In genomic region chr14:51082599-51083581, GRCm38 (mm10) we compare ENCODE assay signal across 8 mouse cellular contexts. TPM values are rescaled to one million over a fixed set of nuclear protein-coding genes. Genes with fewer than 3 reads are reported as not detected.
DNase-seq lines count a peak whose midpoint lies in the region; ATAC-seq and TF ChIP-seq lines count a peak whose summit lies in the region.

No protein-coding gene starts in this region.

- peak overlapping the region; percentile 50 for H3K4me3 ChIP-seq in forebrain, postnatal 0 days (ENCODE audit: low read depth, low read length)
- H3K4me3 ChIP-seq in hindbrain, embryonic 15.5 days = peak overlapping the region; percentile 57
- H3K4me3 ChIP-seq in limb, embryonic 10.5 days = peak overlapping the region; percentile 63

- H3K27me3 ChIP-seq in forebrain, postnatal 0 days (ENCODE audit: insufficient read depth, low read length) = no peaks in the 10 kb centered on the region; the same call in 1 of the 2 replicates
- peaks cover 14% of the 10 kb centered on the region for H3K27me3 ChIP-seq in hindbrain, embryonic 15.5 days
- peaks cover 3% of the 10 kb centered on the region; the same call in 1 of the 2 replicates for H3K27me3 ChIP-seq in limb, embryonic 10.5 days (ENCODE audit: low read depth, poor library complexity, severe bottlenecking)

- no peaks in the 10 kb centered on the region for H3K4me1 ChIP-seq in forebrain, postnatal 0 days (ENCODE audit: insufficient read depth)
- H3K4me1 ChIP-seq in hindbrain, embryonic 15.5 days (replicated peaks) = peaks cover 13% of the 10 kb centered on the region
- peaks cover 11% of the 10 kb centered on the region; the same call in 1 of the 2 replicates for H3K4me1 ChIP-seq in limb, embryonic 10.5 days

- H3K36me3 ChIP-seq in forebrain, postnatal 0 days (ENCODE audit: insufficient read depth) = no peaks in the 10 kb centered on the region
- H3K36me3 ChIP-seq in hindbrain, embryonic 15.5 days = no peaks in the 10 kb centered on the region
- no peaks in the 10 kb centered on the region for H3K36me3 ChIP-seq in limb, embryonic 10.5 days

- H3K27ac ChIP-seq in forebrain, postnatal 0 days (ENCODE audit: low read depth, low read length) = no peak overlapping the region
- H3K27ac ChIP-seq in hindbrain, embryonic 15.5 days (replicated peaks) = no peak overlapping the region; the same call in 1 of the 2 replicates
- H3K27ac ChIP-seq in limb, embryonic 10.5 days = peak overlapping the region; percentile 3; the same call in 1 of the 2 replicates

- H3K4me2 ChIP-seq in forebrain, postnatal 0 days (ENCODE audit: low read depth) = peak overlapping the region; percentile 82
- H3K4me2 ChIP-seq in hindbrain, embryonic 15.5 days = peak overlapping the region; percentile 93

- no peak for TF ChIP-seq CTCF in forebrain, postnatal 0 days (IDR thresholded peaks at IDR 0.05; ENCODE audit: low read depth)

- peak overlapping the region; percentile 54 for H3K9ac ChIP-seq in forebrain, postnatal 0 days
- peak overlapping the region; percentile 57 for H3K9ac ChIP-seq in hindbrain, embryonic 15.5 days

- DNase-seq in layer of hippocampus, adult 18-20 months (ENCODE audit: low spot score in 2 of 2) = peak; percentile 59 to 84
- DNase-seq in layer of hippocampus, adult 9-10 months (ENCODE audit: low spot score) = no peak
- peak; percentile 52 for DNase-seq in cerebellum, adult 11 months
- peak; percentile 64 for DNase-seq in forebrain, postnatal 0 days
- DNase-seq in limb, embryonic 10.5 days (ENCODE audit: low spot score) = peak; percentile 70
- peak; percentile 75 for DNase-seq in mesoderm, embryonic 11.5 days (ENCODE audit: low read depth, low spot score)
- DNase-seq in spleen, postnatal 14 days (ENCODE audit: low spot score in 2 of 2) = peak; percentile 25 to 50

- no peaks in the 10 kb centered on the region for H3K9me3 ChIP-seq in forebrain, postnatal 0 days (ENCODE audit: low read length)
- no peaks in the 10 kb centered on the region for H3K9me3 ChIP-seq in hindbrain, embryonic 15.5 days
- no peaks in the 10 kb centered on the region for H3K9me3 ChIP-seq in limb, embryonic 10.5 days (replicated peaks)

- peak; percentile 78 for ATAC-seq in forebrain, postnatal 0 days
- ATAC-seq in hindbrain, embryonic 15.5 days (ENCODE audit: low FRiP score, low read depth) = peak; percentile 73

- 3% methylated on average over 38 of the region's 40 CpGs for WGBS in forebrain, postnatal 0 days
- WGBS in hindbrain, embryonic 15.5 days = 3% methylated on average over 40 of the region's 40 CpGs
- WGBS in limb, embryonic 10.5 days = 3% methylated on average over 40 of the region's 40 CpGs

RNA-seq across cellular contexts. Expression of gene Rnase4, which starts 8.0 kb away (rescaled TPM):
- total RNA-seq in layer of hippocampus, adult 18-20 months (2021) = 10 to 100 TPM; 15.1 to 16.7 TPM
- 23.2 and 27.7 TPM in 2 replicates for total RNA-seq in forebrain, postnatal 0 days (2014; rRNA removed)
- polyA plus RNA-seq in forebrain, postnatal 0 days (2015; fragmentation: Nextera tagmentation; extraction: Ambion mirVana) = 15.8 and 16.3 TPM in 2 replicates
- polyA plus RNA-seq in hindbrain, embryonic 15.5 days (2015; fragmentation: Nextera tagmentation; extraction: Ambion mirVana) = 16.4 and 17.6 TPM in 2 replicates
- 5.1 and 6.6 TPM in 2 replicates for polyA plus RNA-seq in limb, embryonic 10.5 days (2016; fragmentation: Nextera tagmentation; extraction: Ambion mirVana)

RNA-seq across cellular contexts. Expression of gene Ang, which starts 8.1 kb away (rescaled TPM):
- 1 to 10 TPM; 3.3 to 5.5 TPM for total RNA-seq in layer of hippocampus, adult 18-20 months (2021)
- total RNA-seq in forebrain, postnatal 0 days (2014; rRNA removed) = 0.62 and 4.9 TPM in 2 replicates
- polyA plus RNA-seq in forebrain, postnatal 0 days (2015; fragmentation: Nextera tagmentation; extraction: Ambion mirVana) = 2.8 and 4.0 TPM in 2 replicates
- polyA plus RNA-seq in hindbrain, embryonic 15.5 days (2015; fragmentation: Nextera tagmentation; extraction: Ambion mirVana) = 5.0 TPM in 2 replicates
- polyA plus RNA-seq in limb, embryonic 10.5 days (2016; fragmentation: Nextera tagmentation; extraction: Ambion mirVana) = 1.5 and 1.8 TPM in 2 replicates

RNA-seq across cellular contexts. Expression of gene Olfr750, which starts 8.7 kb away (rescaled TPM):
- total RNA-seq in layer of hippocampus, adult 18-20 months (2021) = not detected
- total RNA-seq in forebrain, postnatal 0 days (2014; rRNA removed) = not detected in 2 replicates
- polyA plus RNA-seq in forebrain, postnatal 0 days (2015; fragmentation: Nextera tagmentation; extraction: Ambion mirVana) = 0.08 TPM in 1 of 2 replicates, not detected in the other
- polyA plus RNA-seq in hindbrain, embryonic 15.5 days (2015; fragmentation: Nextera tagmentation; extraction: Ambion mirVana) = 0.05 and 0.08 TPM in 2 replicates
- polyA plus RNA-seq in limb, embryonic 10.5 days (2016; fragmentation: Nextera tagmentation; extraction: Ambion mirVana) = not detected in 2 replicates

RNA-seq across cellular contexts. Expression of gene Rnase12, which starts 25.4 kb away (rescaled TPM):
- total RNA-seq in layer of hippocampus, adult 18-20 months (2021) = not detected
- total RNA-seq in forebrain, postnatal 0 days (2014; rRNA removed) = not detected in 2 replicates
- polyA plus RNA-seq in forebrain, postnatal 0 days (2015; fragmentation: Nextera tagmentation; extraction: Ambion mirVana) = 0.38 TPM in 1 of 2 replicates, not detected in the other
- not detected in 2 replicates for polyA plus RNA-seq in hindbrain, embryonic 15.5 days (2015; fragmentation: Nextera tagmentation; extraction: Ambion mirVana)
- 0.30 TPM in 1 of 2 replicates, not detected in the other for polyA plus RNA-seq in limb, embryonic 10.5 days (2016; fragmentation: Nextera tagmentation; extraction: Ambion mirVana)

RNA-seq across cellular contexts. Expression of gene Eddm3b, which starts 31.3 kb away (rescaled TPM):
- not detected for total RNA-seq in layer of hippocampus, adult 18-20 months (2021)
- total RNA-seq in forebrain, postnatal 0 days (2014; rRNA removed) = 0.15 TPM in 1 of 2 replicates, not detected in the other
- 0.22 TPM in 1 of 2 replicates, not detected in the other for polyA plus RNA-seq in forebrain, postnatal 0 days (2015; fragmentation: Nextera tagmentation; extraction: Ambion mirVana)
- not detected in 2 replicates for polyA plus RNA-seq in hindbrain, embryonic 15.5 days (2015; fragmentation: Nextera tagmentation; extraction: Ambion mirVana)
- not detected in 2 replicates for polyA plus RNA-seq in limb, embryonic 10.5 days (2016; fragmentation: Nextera tagmentation; extraction: Ambion mirVana)
